In the genomic region with DNA sequence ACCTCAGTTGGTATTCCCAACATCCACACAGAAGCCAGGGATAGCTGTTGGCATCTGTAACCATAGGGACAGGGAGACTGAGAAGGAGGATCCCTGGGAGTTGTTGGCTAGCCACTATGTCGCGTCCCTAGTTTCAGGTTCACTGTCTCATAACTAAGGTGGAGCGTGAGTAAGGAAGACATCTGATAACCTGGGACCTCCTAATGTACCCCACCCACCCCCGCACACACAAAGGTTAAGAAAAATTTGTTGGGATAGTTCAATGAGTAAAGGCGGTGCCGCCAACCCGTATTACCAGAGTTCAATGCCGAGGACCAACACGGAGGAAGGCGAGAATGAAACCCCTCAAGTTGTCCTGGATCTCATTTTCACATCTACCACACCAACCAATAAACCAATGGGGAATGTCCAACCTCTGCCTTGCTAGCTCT, we compare ENCODE assay signal across 8 mouse cellular contexts. TPM values are rescaled to one million over a fixed set of nuclear protein-coding genes. Genes with fewer than 3 reads are reported as not detected.
A peak's percentile ranks its signal among the peaks of the same experiment; 100 is the strongest.
DNase-seq lines count a peak whose midpoint lies in the region; ATAC-seq and TF ChIP-seq lines count a peak whose summit lies in the region.

No protein-coding gene starts in this region.

- peaks cover 19% of the 10 kb centered on the region for H3K36me3 ChIP-seq in intestine, postnatal 0 days (ENCODE audit: control insufficient read depth, insufficient read depth)
- H3K36me3 ChIP-seq in neural tube, embryonic 15.5 days = peaks cover 18% of the 10 kb centered on the region

- H3K27ac ChIP-seq in intestine, postnatal 0 days (ENCODE audit: low read depth, low read length) = peak overlapping the region; percentile 98
- peak overlapping the region; percentile 100 for H3K27ac ChIP-seq in neural tube, embryonic 15.5 days (replicated peaks)

- peak; percentile 22 for DNase-seq in embryo, embryonic 10 days (ENCODE audit: low spot score)
- no peak for DNase-seq in embryo, embryonic 11 days
- DNase-seq in thymus, postnatal 25 days = peak; percentile 11
- DNase-seq in thymus, adult 18-20 months = no peak
- no peak for DNase-seq in ovary, adult 18-20 months (ENCODE audit: low spot score)
- DNase-seq in testis, postnatal 10 days (ENCODE audit: low spot score) = no peak

- H3K9me3 ChIP-seq in intestine, postnatal 0 days (ENCODE audit: control insufficient read depth) = no peaks in the 10 kb centered on the region
- H3K9me3 ChIP-seq in neural tube, embryonic 15.5 days (replicated peaks) = no peaks in the 10 kb centered on the region

- peak overlapping the region; percentile 87 for H3K4me3 ChIP-seq in intestine, postnatal 0 days (ENCODE audit: low read depth, low read length)
- H3K4me3 ChIP-seq in neural tube, embryonic 15.5 days (replicated peaks) = peak overlapping the region; percentile 89

- no peaks in the 10 kb centered on the region for H3K27me3 ChIP-seq in intestine, postnatal 0 days (replicated peaks; ENCODE audit: control insufficient read depth, insufficient read depth, low read length)
- H3K27me3 ChIP-seq in neural tube, embryonic 15.5 days (replicated peaks) = no peaks in the 10 kb centered on the region

- 14% methylated on average over 10 of the region's 10 CpGs for WGBS in intestine, postnatal 0 days
- 24% methylated on average over 10 of the region's 10 CpGs for WGBS in neural tube, embryonic 15.5 days

- no peak for TF ChIP-seq CTCF in intestine, postnatal 0 days (IDR thresholded peaks at IDR 0.05; ENCODE audit: low read depth)

- peak overlapping the region; percentile 94 for H3K9ac ChIP-seq in intestine, postnatal 0 days (ENCODE audit: low read depth, low read length)
- peak overlapping the region; percentile 98 for H3K9ac ChIP-seq in neural tube, embryonic 15.5 days (replicated peaks)

- H3K4me1 ChIP-seq in intestine, postnatal 0 days (replicated peaks; ENCODE audit: control insufficient read depth, insufficient read depth, low read length) = peaks cover 7% of the 10 kb centered on the region; the same call in 1 of the 2 replicates
- peaks cover 21% of the 10 kb centered on the region for H3K4me1 ChIP-seq in neural tube, embryonic 15.5 days

- no peak for ATAC-seq in intestine, postnatal 0 days
- ATAC-seq in neural tube, embryonic 15.5 days (ENCODE audit: low FRiP score) = no peak

- H3K4me2 ChIP-seq in intestine, postnatal 0 days (replicated peaks; ENCODE audit: low read depth) = peak overlapping the region; percentile 86
- H3K4me2 ChIP-seq in neural tube, embryonic 15.5 days = peak overlapping the region; percentile 69

RNA-seq across cellular contexts. Expression of a gene that starts 0.7 kb away (rescaled TPM):
- polyA plus RNA-seq in intestine, postnatal 0 days (2015; fragmentation: Nextera tagmentation; extraction: Ambion mirVana) = 14.9 and 15.7 TPM in 2 replicates
- 21.2 and 22.1 TPM in 2 replicates for polyA plus RNA-seq in neural tube, embryonic 15.5 days (2015; fragmentation: Nextera tagmentation; extraction: Ambion mirVana)

Comparison
In these comparisons a context has a peak if more than half of its experiments do, and no peak if none do; other contexts are left out.
1. DNase-seq: peak in embryo, embryonic 10 days (single experiment) and thymus, postnatal 25 days (single experiment); none in embryo, embryonic 11 days (single experiment), thymus, adult 18-20 months (0 of 2), ovary, adult 18-20 months (single experiment) and testis, postnatal 10 days (single experiment).